Mouse (Mus musculus) MEL (cell line): Measurements from ENCODE around the gene Oas3. TPM values are rescaled to one million over a fixed set of nuclear protein-coding genes. Genes with fewer than 3 reads are reported as not detected.
"Not testable (repeated sequence)": the region's sequence is repeated elsewhere in the genome, so short reads cannot be mapped to it uniquely, and the experiment has no call there.

Source experiments
- DNase-seq: peaks from one replicate; pipeline ENCODE4 v3.0.0; 2011; ENCODE audit warnings: low read depth, low spot score
- H3K27ac ChIP-seq: 2 replicates; pipeline ENCODE4 v1.5.1; 2012; ENCODE audit warnings: low read depth, mild to moderate bottlenecking, control low read depth, low read length, moderate library complexity; ENCODE audit not compliant: control insufficient read depth
- H3K27me3 ChIP-seq, 2 experiments: fragments of 150-350 bp in 1 of 2; sonication (generic) in 1 of 2; 2 replicates each; pipeline ENCODE4 v1.6.1; 2012; ENCODE audit warnings: low read length in 2 of 2, mild to moderate bottlenecking in 2 of 2, improper control_type of control experiment in 1 of 2, moderate library complexity in 1 of 2; ENCODE audit not compliant: insufficient read depth in 2 of 2, control insufficient read depth in 1 of 2
- H3K36me3 ChIP-seq, 2 experiments: 2 replicates each; pipeline ENCODE4 v1.6.1; 2012 to 2014; ENCODE audit warnings: low read length in 2 of 2, improper control_type of control experiment in 1 of 2, inconsistent platforms in 1 of 2, mild to moderate bottlenecking in 1 of 2; ENCODE audit not compliant: insufficient read depth in 2 of 2, control insufficient read depth in 1 of 2
- H3K4me1 ChIP-seq, 2 experiments: fragments of 150-350 bp in 1 of 2; sonication (generic) in 1 of 2; 2 replicates each; pipeline ENCODE4 v1.6.1; 2012; ENCODE audit warnings: low read length in 2 of 2, improper control_type of control experiment in 1 of 2, mild to moderate bottlenecking in 1 of 2; ENCODE audit not compliant: insufficient read depth in 2 of 2, control insufficient read depth in 1 of 2
- H3K4me3 ChIP-seq, 2 experiments: fragments of 150-350 bp in 1 of 2; sonication (generic) in 1 of 2; 2 replicates each; pipeline ENCODE4 v1.5.1; 2012; ENCODE audit warnings: low read depth in 2 of 2, low read length in 2 of 2, mild to moderate bottlenecking in 2 of 2, moderate library complexity in 2 of 2, control low read depth in 1 of 2, improper control_type of control experiment in 1 of 2; ENCODE audit not compliant: control insufficient read depth in 1 of 2, insufficient read depth in 1 of 2
- H3K79me2 ChIP-seq: 2 replicates; pipeline ENCODE4 v1.6.1; 2012; ENCODE audit warnings: mild to moderate bottlenecking, low read length, moderate library complexity; ENCODE audit not compliant: control insufficient read depth, poor library complexity, insufficient read depth
- H3K9ac ChIP-seq: 2 replicates; pipeline ENCODE4 v1.6.1; 2012; ENCODE audit warnings: low read depth, mild to moderate bottlenecking, control low read depth, low read length, moderate library complexity; ENCODE audit not compliant: control insufficient read depth, poor library complexity, severe bottlenecking
- H3K9me3 ChIP-seq: fragments of 150-350 bp; sonication (generic); replicated peaks from 2 replicates; pipeline ENCODE4 v1.6.1; 2012; ENCODE audit warnings: mild to moderate bottlenecking, low read length, improper control_type of control experiment, moderate library complexity; ENCODE audit not compliant: insufficient read depth
- CHD1 ChIP-seq: IDR thresholded peaks from 2 replicates; pipeline ENCODE4 v1.6.1; 2012; ENCODE audit warnings: low read depth, mild to moderate bottlenecking, inconsistent platforms, low read length, improper control_type of control experiment
- CTCF ChIP-seq, 3 experiments: IDR thresholded peaks in 2 of 3; conservative IDR thresholded peaks in 1 of 3; 2 replicates each; pipeline ENCODE4 v1.5.1; 2011 to 2012; ENCODE audit warnings: low read length in 3 of 3, low read depth in 2 of 3, mild to moderate bottlenecking in 2 of 3, improper control_type of control experiment in 1 of 3, inconsistent platforms in 1 of 3, mixed read lengths in 1 of 3, moderate library complexity in 1 of 3; ENCODE audit not compliant: control insufficient read depth in 1 of 3, insufficient read depth in 1 of 3, poor library complexity in 1 of 3, severe bottlenecking in 1 of 3
- EP300 ChIP-seq, 2 experiments: IDR thresholded peaks; 2 replicates each; pipeline ENCODE4 v1.6.1; 2011; ENCODE audit warnings: improper control_type of control experiment in 2 of 2, low read length in 2 of 2, low read depth in 1 of 2, mild to moderate bottlenecking in 1 of 2
- ETS1 ChIP-seq: IDR thresholded peaks from 2 replicates; pipeline ENCODE4 v1.6.1; 2012; ENCODE audit warnings: low read depth, mild to moderate bottlenecking, inconsistent platforms, low read length, improper control_type of control experiment, moderate library complexity
- MAX ChIP-seq: IDR thresholded peaks from 2 replicates; pipeline ENCODE4 v1.6.1; 2011; ENCODE audit warnings: low read length, improper control_type of control experiment
- RAD21 ChIP-seq: IDR thresholded peaks from 2 replicates; pipeline ENCODE4 v1.6.1; 2011; ENCODE audit warnings: mild to moderate bottlenecking, low read depth, low read length, improper control_type of control experiment
- SMC3 ChIP-seq: IDR thresholded peaks from 2 replicates; pipeline ENCODE4 v1.6.1; 2011; ENCODE audit warnings: low read depth, low read length, improper control_type of control experiment
- UBTF ChIP-seq: IDR thresholded peaks from 2 replicates; pipeline ENCODE4 v1.6.1; 2012; ENCODE audit warnings: low read depth, mild to moderate bottlenecking, inconsistent platforms, low read length, improper control_type of control experiment, moderate library complexity, borderline replicate concordance; ENCODE audit not compliant: insufficient read depth
- ZC3H11A ChIP-seq: IDR thresholded peaks from 2 replicates; pipeline ENCODE4 v1.6.1; 2012; ENCODE audit warnings: low read depth, mild to moderate bottlenecking, inconsistent platforms, low read length, improper control_type of control experiment
- polyA plus RNA-seq, 2 experiments: library from polyadenylated mRNA; stranded (reverse) in 1 of 2; unstranded in 1 of 2; fragments of >175 nt in 1 of 2; fragments of >200 nt in 1 of 2; gene quantifications; 2 replicates each; pipeline versions ENCODE4 v1.2.1 to v1.2.4; 2012; ENCODE audit warnings: low replicate concordance in 2 of 2, low read depth in 1 of 2; ENCODE audit not compliant: insufficient read length in 2 of 2, insufficient read depth in 1 of 2, missing spikeins in 1 of 2
- total RNA-seq: library from RNA; depleted of rRNA; stranded (reverse); fragments of 300-350 nt; gene quantifications from 2 replicates; pipeline ENCODE4 v1.2.3, GENCODE M21; 2012

The Oas3 gene
- total and polyA plus RNA-seq, 3 experiments = 1.9 to 4.0 TPM; not detected in 1

DNA sequence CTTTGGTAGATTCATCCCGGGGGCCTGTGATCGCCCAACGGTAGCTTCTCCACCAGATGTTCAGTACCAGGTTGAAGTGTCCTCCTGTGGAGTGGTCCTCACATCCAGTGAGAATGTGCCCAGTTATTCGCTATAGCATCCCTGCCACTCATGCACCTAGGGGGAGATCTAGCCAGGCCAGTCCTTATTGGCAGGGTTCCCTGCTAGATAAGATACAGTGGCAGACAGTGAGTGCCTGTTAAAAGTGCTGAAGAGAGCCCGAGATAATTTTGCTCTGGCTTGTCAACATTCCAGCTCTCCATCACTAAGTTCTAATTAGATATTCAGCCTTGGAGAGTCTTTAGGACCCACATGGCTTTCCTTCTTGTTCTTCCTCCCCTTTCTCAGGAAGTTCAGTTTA lies 20.7 kb upstream of the Oas3 start:
- not testable (repeated sequence) for DNase-seq, H3K27ac ChIP-seq, H3K27me3 ChIP-seq, H3K36me3 ChIP-seq, H3K9me3 ChIP-seq, H3K79me2 ChIP-seq
- TF ChIP-seq EP300 (IDR thresholded peaks at IDR 0.05; ENCODE audit: low read depth in 1 of 2, low read length in 2 of 2) = 0 out of 4 replicates have a peak, but pooled peaks of 1 of the 2 experiments have one; percentile 13
- TF ChIP-seq, all 39 proteins: peak for 1; not testable (repeated sequence) for 38
- not testable (repeated sequence) for H3K9ac ChIP-seq, H3K4me3 ChIP-seq, H3K4me1 ChIP-seq

DNA sequence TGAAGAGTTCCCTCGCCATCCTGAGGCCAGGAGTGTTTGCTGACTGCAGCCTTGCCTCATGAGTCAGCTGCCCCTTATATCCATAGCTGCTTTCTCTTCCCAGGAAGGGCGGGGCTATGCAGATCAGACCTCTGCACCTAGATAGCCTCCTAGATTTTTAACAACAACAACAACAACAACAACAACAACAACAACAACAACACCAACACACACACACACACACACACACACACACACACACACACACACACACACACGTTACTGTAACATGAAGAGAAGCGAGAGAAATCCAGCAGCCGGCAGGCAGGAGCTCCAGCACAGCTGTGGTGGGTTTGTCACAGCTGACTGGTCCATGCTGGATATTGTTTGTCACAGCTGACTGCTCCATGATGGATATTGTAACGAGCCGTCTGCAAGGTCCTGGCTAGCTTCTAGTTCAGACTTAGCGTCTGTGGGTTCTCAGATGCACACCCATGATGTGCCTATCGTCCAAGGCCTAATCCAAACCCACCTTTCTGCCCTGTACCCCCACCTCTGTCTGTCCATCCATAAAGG lies 18.1 kb upstream of the Oas3 start, which contains the start of gene Oas1e:
TSS of gene Oas1e (minus strand) at position 51 of the 555 bp plus-strand sequence.
- H3K9me3 ChIP-seq, H3K9ac ChIP-seq, DNase-seq, H3K4me3 ChIP-seq, H3K27ac ChIP-seq, H3K4me1 ChIP-seq, H3K79me2 ChIP-seq, H3K36me3 ChIP-seq, H3K27me3 ChIP-seq: not testable (repeated sequence)

DNA sequence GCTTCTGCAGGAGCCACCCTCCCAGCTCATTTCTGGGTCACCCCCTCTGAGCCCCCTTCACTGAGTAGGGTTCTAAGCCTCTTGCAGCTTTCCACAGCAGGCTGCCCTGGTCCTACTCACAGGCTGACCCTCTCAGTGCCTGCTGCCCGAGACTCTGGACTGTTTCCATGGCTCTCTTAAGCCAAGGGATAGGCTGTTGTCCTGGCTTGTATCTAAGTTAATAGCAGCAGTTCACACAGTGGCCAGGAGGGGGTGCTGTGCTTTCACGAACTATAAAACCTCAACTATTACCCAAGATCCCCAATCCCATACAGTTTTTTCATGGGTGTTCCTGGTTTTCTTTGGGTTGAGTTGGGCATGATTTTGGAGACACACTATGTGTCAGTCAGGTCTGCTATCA lies 15.6 kb upstream of the Oas3 start:
- Histone ChIP-seq H3K36me3 (no peaks in the 10 kb centered on the region), H3K9ac (no peak overlapping the region), H3K9me3 (no peaks in the 10 kb centered on the region), H3K27ac (no peak overlapping the region), H3K4me1 (no peaks in the 10 kb centered on the region), H3K4me3 (no peak overlapping the region), H3K79me2 (no peaks in the 10 kb centered on the region), H3K27me3 (no peaks in the 10 kb centered on the region; a peak in 2 of 4 replicates)
- DNase-seq = peak; percentile 61
- TF ChIP-seq EP300 (IDR thresholded peaks at IDR 0.05; ENCODE audit: low read depth in 1 of 2, low read length in 2 of 2) = no peak
- peak; percentile 74 to 87 (median 83) for TF ChIP-seq CTCF (IDR thresholded peaks at IDR 0.05 in 2 of 3, conservative IDR thresholded peaks at IDR 0.05 in 1 of 3; ENCODE audit: control insufficient read depth in 1 of 3, insufficient read depth in 1 of 3, low read depth in 2 of 3, low read length in 3 of 3, poor library complexity in 1 of 3, severe bottlenecking in 1 of 3)
- peak; percentile 48 for TF ChIP-seq ZC3H11A
- TF ChIP-seq RAD21 = peak; percentile 80
- TF ChIP-seq CHD1 = no peak
- TF ChIP-seq MAX = no peak
- TF ChIP-seq SMC3 = peak; percentile 56

DNA sequence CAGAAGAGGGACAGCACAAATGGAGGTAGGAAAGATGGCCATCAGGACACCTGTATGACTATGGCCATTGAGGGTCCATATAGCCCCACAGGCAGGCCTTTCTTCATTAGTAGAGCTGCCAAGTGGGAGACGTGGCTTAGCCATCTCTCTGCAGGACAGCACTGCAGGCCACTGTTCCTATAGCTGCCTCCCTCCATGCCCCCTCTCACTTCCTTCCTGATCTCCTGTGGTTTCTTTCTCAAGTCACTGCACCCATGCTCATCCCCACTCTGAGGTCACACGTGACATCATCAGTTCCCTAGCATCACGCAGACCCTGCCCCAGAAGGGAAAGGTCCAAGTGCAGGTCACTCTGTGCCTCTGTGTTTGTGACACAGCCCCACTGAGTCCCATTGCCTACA lies 9.6 kb upstream of the Oas3 start:
- no peak for DNase-seq
- Histone ChIP-seq H3K4me3 (no peak overlapping the region), H3K9me3 (no peaks in the 10 kb centered on the region), H3K9ac (no peak overlapping the region), H3K36me3 (no peaks in the 10 kb centered on the region), H3K4me1 (no peaks in the 10 kb centered on the region), H3K27me3 (no peaks in the 10 kb centered on the region; a peak in 2 of 4 replicates), H3K79me2 (no peaks in the 10 kb centered on the region), H3K27ac (no peak overlapping the region)
- no peak for TF ChIP-seq ETS1
- TF ChIP-seq UBTF = no peak
